Mouse (Mus musculus) intestine, embryonic 15.5 days (tissue): ENCODE measurements around the gene Olfr1290. TPM values are rescaled to one million over a fixed set of nuclear protein-coding genes. Genes with fewer than 3 reads are reported as not detected.

ENCODE experiments used
- ATAC-seq: fragments of 200-750 bp; cut with Nextera tagmentation; 2 replicates; pipeline ENCODE4 v1.8.0; 2017; ENCODE audit warnings: moderate TSS enrichment, moderate library complexity
- H3K27ac ChIP-seq: fragments of 300-500 bp; sonication (generic); 2 replicates; pipeline ENCODE4 v1.5.1; 2015; ENCODE audit warnings: mild to moderate bottlenecking, inconsistent platforms
- H3K27me3 ChIP-seq: fragments of 300-500 bp; sonication (generic); replicated peaks from 2 replicates; pipeline ENCODE4 v1.6.1; 2015; ENCODE audit warnings: inconsistent platforms
- H3K36me3 ChIP-seq: fragments of 300-500 bp; sonication (generic); 2 replicates; pipeline ENCODE4 v1.6.1; 2015; ENCODE audit warnings: inconsistent platforms
- H3K4me1 ChIP-seq: fragments of 300-500 bp; sonication (generic); replicated peaks from 2 replicates; pipeline ENCODE4 v1.6.1; 2015; ENCODE audit warnings: inconsistent platforms
- H3K4me2 ChIP-seq: fragments of 300-500 bp; sonication (generic); replicated peaks from 2 replicates; pipeline ENCODE4 v1.6.1; 2015; ENCODE audit warnings: mild to moderate bottlenecking, inconsistent platforms
- H3K4me3 ChIP-seq: fragments of 300-500 bp; sonication (generic); replicated peaks from 2 replicates; pipeline ENCODE4 v1.5.1; 2015; ENCODE audit warnings: inconsistent platforms
- H3K9ac ChIP-seq: fragments of 300-500 bp; sonication (generic); 2 replicates; pipeline ENCODE4 v1.6.1; 2015; ENCODE audit warnings: inconsistent platforms
- H3K9me3 ChIP-seq: fragments of 300-500 bp; sonication (generic); 2 replicates; pipeline ENCODE4 v1.6.1; 2016; ENCODE audit warnings: inconsistent platforms
- WGBS: fragments of 180-500 bp; shearing (Covaris S2); methylation state at CpG from one replicate; pipeline ENCODE4 v1.1.7; 2015; 5-methylcytosine and 5-hydroxymethylcytosine counted together
- polyA plus RNA-seq: library from polyadenylated mRNA; unstranded; fragments of >200 nt; fragmentation: Nextera tagmentation; extraction: Ambion mirVana; gene quantifications from 2 replicates; pipeline ENCODE4 v1.2.1, GENCODE M21; 2015

Gene Olfr1290
- not detected in 2 replicates for polyA plus RNA-seq

DNA sequence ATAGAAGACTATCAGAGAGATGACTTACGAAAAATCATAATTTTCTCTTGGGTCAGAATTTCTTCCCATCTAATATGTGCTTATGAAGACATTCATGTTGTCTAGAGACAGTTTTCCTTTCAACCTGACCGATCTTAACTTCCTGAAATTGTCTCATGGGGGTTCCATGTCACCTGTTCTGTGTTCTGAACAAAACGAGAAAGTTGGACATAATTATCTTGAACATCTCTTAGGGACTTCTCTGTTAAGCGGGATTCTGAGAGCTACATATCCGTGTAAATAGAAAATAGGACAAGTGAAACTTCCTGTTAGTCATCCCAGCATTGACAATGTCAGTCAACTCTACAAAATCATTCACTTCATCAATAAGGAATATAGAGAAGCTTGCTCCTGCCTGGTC, at the start of gene Olfr1290:
Olfr1290 (minus strand) TSS at position 101 of the 400 bp plus-strand sequence.
- WGBS, result 79% methylated on average over 5 of the region's 5 CpGs
- Histone ChIP-seq H3K36me3 (no peaks in the 10 kb centered on the region), H3K9me3 (no peaks in the 10 kb centered on the region), H3K4me1 (no peaks in the 10 kb centered on the region), H3K4me2 (no peak within 1 kb of the TSS), H3K9ac (no peak within 1 kb of the TSS), H3K27ac (no peak within 1 kb of the TSS), H3K27me3 (no peaks in the 10 kb centered on the region), H3K4me3 (no peak within 1 kb of the TSS)
- ATAC-seq, result no peak

DNA sequence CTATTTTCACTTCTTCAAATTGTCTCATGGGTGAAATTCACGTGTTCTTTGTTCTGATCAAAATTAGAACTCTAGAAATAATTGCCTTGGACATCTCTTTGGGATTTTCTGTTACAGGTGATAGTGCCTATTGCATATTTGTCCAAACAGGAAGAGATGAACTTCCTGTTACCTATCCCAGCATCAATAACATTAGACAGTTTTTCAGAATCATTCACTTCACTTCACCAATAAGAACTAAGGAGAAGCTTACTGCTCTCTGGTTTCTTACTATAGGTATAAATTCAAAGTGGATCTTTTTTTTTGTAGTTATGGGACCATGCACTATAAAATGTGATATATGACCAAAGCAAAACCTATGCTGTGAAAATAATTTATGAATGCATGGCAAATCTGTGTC, 46.6 kb upstream of the Olfr1290 start, which contains the start of gene Olfr1294:
Olfr1294 (minus strand) TSS at position 101 of the 400 bp plus-strand sequence.
- Histone ChIP-seq H3K4me2 (no peak within 1 kb of the TSS), H3K4me1 (no peaks in the 10 kb centered on the region), H3K36me3 (no peaks in the 10 kb centered on the region), H3K4me3 (no peak within 1 kb of the TSS), H3K9ac (no peak within 1 kb of the TSS), H3K27ac (no peak within 1 kb of the TSS), H3K9me3 (no peaks in the 10 kb centered on the region), H3K27me3 (no peaks in the 10 kb centered on the region)
- 49% methylated on average over 1 of the region's 1 CpGs for WGBS
- no peak for ATAC-seq

DNA sequence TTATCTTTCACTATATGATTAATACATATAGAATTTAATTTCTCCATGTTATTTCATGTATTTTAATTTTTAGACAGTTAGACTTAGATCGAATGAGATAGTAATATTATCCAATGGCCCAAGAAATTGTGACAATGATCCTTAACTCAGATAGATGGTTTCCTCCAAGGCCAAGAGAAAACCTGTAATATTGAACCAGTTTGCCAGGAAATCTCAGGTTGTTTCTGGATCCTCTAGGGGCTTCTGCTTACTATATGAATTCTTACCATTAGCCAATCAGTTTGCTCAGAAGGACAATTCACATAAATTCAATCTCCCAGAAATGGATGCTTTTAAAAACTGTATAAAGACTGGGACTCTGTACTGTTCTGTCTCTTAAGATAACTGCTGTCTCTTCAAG, 31.3 kb upstream of the Olfr1290 start, which contains the start of gene Olfr1293-ps:
Olfr1293-ps (plus strand) TSS at position 301 of the 400 bp plus-strand sequence.
- Histone ChIP-seq H3K9ac (no peak within 1 kb of the TSS), H3K4me1 (no peaks in the 10 kb centered on the region), H3K4me3 (no peak within 1 kb of the TSS), H3K27me3 (no peaks in the 10 kb centered on the region), H3K9me3 (no peaks in the 10 kb centered on the region), H3K4me2 (no peak within 1 kb of the TSS), H3K27ac (no peak within 1 kb of the TSS), H3K36me3 (no peaks in the 10 kb centered on the region)
- 85% methylated on average over 1 of the region's 1 CpGs for whole genome bisulfite sequencing
- no peak for ATAC-seq

DNA sequence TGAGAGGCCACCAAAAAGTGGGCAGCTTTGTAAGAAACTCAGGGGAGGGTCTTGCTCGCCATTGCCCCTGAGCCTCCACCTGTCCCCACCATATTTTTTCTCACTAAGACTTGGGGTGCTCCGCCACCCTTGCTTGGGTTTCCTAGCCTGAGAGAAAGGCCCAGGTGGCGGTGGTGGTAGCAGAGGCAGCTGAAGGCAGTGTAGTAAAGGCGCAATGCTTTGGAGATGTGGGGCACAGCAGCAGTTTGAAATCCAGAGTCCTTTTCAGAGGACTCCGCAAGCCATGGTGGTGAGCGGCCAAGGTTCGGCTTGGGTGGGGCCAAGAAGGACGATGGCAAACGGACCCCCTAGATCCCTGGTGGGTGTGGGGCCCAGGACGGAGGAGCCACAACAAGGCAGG, 23.8 kb upstream of the Olfr1290 start:
- ATAC-seq, result no peak
- H3K9me3 ChIP-seq, result no peaks in the 10 kb centered on the region
- H3K27me3 ChIP-seq, result no peaks in the 10 kb centered on the region
- H3K9ac ChIP-seq, result no peak overlapping the region
- H3K4me1 ChIP-seq, result no peaks in the 10 kb centered on the region
- 91% methylated on average over 10 of the region's 10 CpGs for WGBS
- H3K4me3 ChIP-seq, result no peak overlapping the region
- no peak overlapping the region for H3K27ac ChIP-seq
- H3K4me2 ChIP-seq, result no peak overlapping the region
- no peaks in the 10 kb centered on the region for H3K36me3 ChIP-seq

DNA sequence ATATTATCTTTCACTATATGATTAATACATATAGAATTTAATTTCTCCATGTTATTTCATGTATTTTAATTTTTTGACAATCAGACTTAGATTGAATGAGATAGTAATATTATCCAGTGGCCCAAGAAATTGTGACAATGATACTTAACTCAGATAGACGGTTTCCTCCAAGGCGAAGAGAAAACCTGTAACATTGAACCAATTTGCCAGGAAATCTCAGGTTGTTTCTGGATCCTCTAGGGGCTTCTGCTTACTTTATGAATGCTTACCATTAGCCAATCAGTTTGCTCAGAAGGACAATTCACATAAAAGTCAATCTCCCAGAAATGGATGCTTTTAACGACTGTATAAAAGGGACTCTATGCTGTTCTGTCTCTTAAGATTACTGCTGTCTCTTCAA, 3.3 kb upstream of the Olfr1290 start, which contains the start of gene Olfr1291-ps1:
Olfr1291-ps1 (plus strand) TSS at position 301 of the 400 bp plus-strand sequence.
- no peak for ATAC-seq
- WGBS, result 91% methylated on average over 3 of the region's 3 CpGs

DNA sequence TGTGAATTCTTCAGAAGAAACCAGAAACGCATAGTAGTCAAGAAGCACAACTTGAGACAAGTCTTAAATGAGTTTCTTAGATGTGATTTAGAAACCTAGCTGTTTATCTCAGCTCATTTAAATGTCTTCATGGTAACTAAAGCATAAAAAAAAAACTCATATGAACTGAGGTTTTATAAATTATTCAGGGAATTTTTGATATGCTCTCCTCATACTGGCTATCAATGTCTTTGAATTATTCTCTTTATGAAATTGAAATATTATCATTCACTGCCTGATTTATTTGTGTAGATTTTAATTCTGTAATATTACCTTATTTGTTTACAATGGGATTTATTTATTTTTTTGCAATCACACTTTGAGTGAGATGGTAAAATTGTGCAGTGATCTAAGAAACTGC, 13.1 kb downstream of the Olfr1290 start, which contains the start of gene Olfr1289:
Olfr1289 (plus strand) TSS at position 301 of the 400 bp plus-strand sequence.
- no peaks in the 10 kb centered on the region for H3K9me3 ChIP-seq
- WGBS, result 68% methylated on average over 1 of the region's 1 CpGs
- no peaks in the 10 kb centered on the region for H3K27me3 ChIP-seq
- no peak within 1 kb of the TSS for H3K4me2 ChIP-seq
- H3K36me3 ChIP-seq, result no peaks in the 10 kb centered on the region
- no peak within 1 kb of the TSS for H3K27ac ChIP-seq
- no peak within 1 kb of the TSS for H3K4me3 ChIP-seq
- no peaks in the 10 kb centered on the region for H3K4me1 ChIP-seq
- no peak within 1 kb of the TSS for H3K9ac ChIP-seq
- ATAC-seq, result no peak

More for the DNA sequence above, 3.3 kb upstream of the Olfr1290 start, which contains the start of gene Olfr1291-ps1:
- H3K27ac ChIP-seq, result no peak within 1 kb of the TSS
- no peak within 1 kb of the TSS for H3K4me2 ChIP-seq
- no peaks in the 10 kb centered on the region for H3K27me3 ChIP-seq
- no peaks in the 10 kb centered on the region for H3K4me1 ChIP-seq
- H3K36me3 ChIP-seq, result no peaks in the 10 kb centered on the region
- no peak within 1 kb of the TSS for H3K4me3 ChIP-seq
- H3K9ac ChIP-seq, result no peak within 1 kb of the TSS
- H3K9me3 ChIP-seq, result no peaks in the 10 kb centered on the region

DNA sequence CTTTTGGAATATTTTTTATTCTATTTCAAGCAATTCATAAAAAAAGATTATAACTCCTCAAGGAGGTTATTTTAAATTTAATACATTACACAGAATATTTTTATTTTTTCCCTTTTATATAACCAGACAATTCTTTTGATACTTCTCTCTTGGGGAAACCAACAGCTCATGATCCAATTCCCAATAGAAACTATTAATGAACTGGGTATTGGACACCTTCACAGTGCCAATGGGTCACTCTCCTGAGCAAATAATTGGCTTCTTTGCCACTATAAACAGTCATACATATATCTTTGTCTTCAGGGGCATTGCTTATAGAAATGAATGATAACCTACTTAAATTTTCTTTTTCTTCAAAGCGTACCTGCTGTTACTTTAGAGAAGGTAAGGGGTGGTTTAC, 19.8 kb downstream of the Olfr1290 start, which contains the start of gene Olfr1288:
Olfr1288 (plus strand) TSS at position 301 of the 400 bp plus-strand sequence.
- Histone ChIP-seq H3K36me3 (no peaks in the 10 kb centered on the region), H3K27ac (no peak within 1 kb of the TSS), H3K27me3 (no peaks in the 10 kb centered on the region), H3K4me2 (no peak within 1 kb of the TSS), H3K9ac (no peak within 1 kb of the TSS), H3K4me3 (no peak within 1 kb of the TSS), H3K4me1 (no peaks in the 10 kb centered on the region), H3K9me3 (no peaks in the 10 kb centered on the region)
- WGBS, result 91% methylated on average over 1 of the region's 1 CpGs
- ATAC-seq, result no peak

DNA sequence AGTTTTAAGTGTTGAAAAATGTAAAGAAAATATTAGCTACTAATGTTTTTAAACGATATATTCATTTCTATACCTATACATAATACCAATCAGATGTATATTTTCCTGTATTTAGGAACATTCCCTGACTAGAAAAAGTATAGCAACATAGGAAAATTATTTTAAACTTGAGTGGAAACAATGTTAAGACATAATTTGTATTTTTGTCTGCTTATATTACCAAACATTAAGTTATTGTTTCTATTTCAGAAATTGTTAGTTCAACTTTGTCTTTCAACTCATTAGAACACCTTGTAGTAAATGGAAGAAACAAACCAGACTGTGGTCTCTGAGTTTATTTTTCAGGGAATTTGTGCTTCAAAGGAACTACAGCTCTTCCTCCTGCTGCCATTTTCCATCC, 44.8 kb downstream of the Olfr1290 start, which contains the start of gene Olfr1287:
Olfr1287 (plus strand) TSS at position 301 of the 400 bp plus-strand sequence.
- no peak for ATAC-seq
- Histone ChIP-seq H3K9ac (no peak within 1 kb of the TSS), H3K27ac (no peak within 1 kb of the TSS), H3K27me3 (no peaks in the 10 kb centered on the region), H3K36me3 (no peaks in the 10 kb centered on the region), H3K4me1 (no peaks in the 10 kb centered on the region), H3K9me3 (no peaks in the 10 kb centered on the region), H3K4me3 (no peak within 1 kb of the TSS), H3K4me2 (no peak within 1 kb of the TSS)
- 81% methylated on average over 1 of the region's 1 CpGs for WGBS

Other genes starting within 250 kb of the Olfr1290 start
- gene Olfr1276, start 239.3 kb downstream of the Olfr1290 start, polyA plus RNA-seq, result not detected in 2 replicates
- not detected in 2 replicates for gene Olfr1277, start 219.7 kb downstream of the Olfr1290 start, polyA plus RNA-seq
- not detected in 2 replicates for gene Olfr1278, start 203.7 kb downstream of the Olfr1290 start, polyA plus RNA-seq
- not detected in 2 replicates for gene Olfr1279, start 193.2 kb downstream of the Olfr1290 start, polyA plus RNA-seq
- not detected in 2 replicates for gene Olfr1280, start 179.8 kb downstream of the Olfr1290 start, polyA plus RNA-seq
- gene Olfr1281, start 167.3 kb downstream of the Olfr1290 start, polyA plus RNA-seq, result not detected in 2 replicates
- gene Olfr1282, start 157.8 kb downstream of the Olfr1290 start, polyA plus RNA-seq, result not detected in 2 replicates
- gene Olfr1283, start 127.0 kb downstream of the Olfr1290 start, polyA plus RNA-seq, result not detected in 2 replicates
- gene Olfr1284, start 118.3 kb downstream of the Olfr1290 start, polyA plus RNA-seq, result not detected in 2 replicates
- not detected in 2 replicates for gene Olfr1286, start 70.7 kb downstream of the Olfr1290 start, polyA plus RNA-seq
- not detected in 2 replicates for gene Olfr1287, start 44.7 kb downstream of the Olfr1290 start, polyA plus RNA-seq
- not detected in 2 replicates for gene Olfr1288, start 19.7 kb downstream of the Olfr1290 start, polyA plus RNA-seq
- gene Olfr1289, start 13.0 kb downstream of the Olfr1290 start, polyA plus RNA-seq, result not detected in 2 replicates
- not detected in 2 replicates for gene Olfr1291-ps1, start 3.4 kb upstream of the Olfr1290 start, polyA plus RNA-seq
- gene Olfr1293-ps, start 31.4 kb upstream of the Olfr1290 start, polyA plus RNA-seq, result not detected in 2 replicates
- gene Olfr1294, start 46.5 kb upstream of the Olfr1290 start, polyA plus RNA-seq, result not detected in 2 replicates
- gene Olfr1295, start 75.9 kb upstream of the Olfr1290 start, polyA plus RNA-seq, result not detected in 2 replicates
- gene Olfr1297, start 132.7 kb upstream of the Olfr1290 start, polyA plus RNA-seq, result not detected in 2 replicates
- gene Olfr1298, start 155.4 kb upstream of the Olfr1290 start, polyA plus RNA-seq, result not detected in 2 replicates
- not detected in 2 replicates for gene Olfr1299, start 167.6 kb upstream of the Olfr1290 start, polyA plus RNA-seq